Mouse (Mus musculus) yolk sac, embryonic 10.5 days (tissue): ENCODE results near the gene Ahnak2.
A peak's percentile ranks its signal among the peaks of the same experiment; 100 is the strongest.

Source experiments
- DNase-seq: peaks from one replicate; pipeline ENCODE4 v3.0.0-alpha.2; 2017; ENCODE audit warnings: low spot score

Gene Ahnak2

DNA sequence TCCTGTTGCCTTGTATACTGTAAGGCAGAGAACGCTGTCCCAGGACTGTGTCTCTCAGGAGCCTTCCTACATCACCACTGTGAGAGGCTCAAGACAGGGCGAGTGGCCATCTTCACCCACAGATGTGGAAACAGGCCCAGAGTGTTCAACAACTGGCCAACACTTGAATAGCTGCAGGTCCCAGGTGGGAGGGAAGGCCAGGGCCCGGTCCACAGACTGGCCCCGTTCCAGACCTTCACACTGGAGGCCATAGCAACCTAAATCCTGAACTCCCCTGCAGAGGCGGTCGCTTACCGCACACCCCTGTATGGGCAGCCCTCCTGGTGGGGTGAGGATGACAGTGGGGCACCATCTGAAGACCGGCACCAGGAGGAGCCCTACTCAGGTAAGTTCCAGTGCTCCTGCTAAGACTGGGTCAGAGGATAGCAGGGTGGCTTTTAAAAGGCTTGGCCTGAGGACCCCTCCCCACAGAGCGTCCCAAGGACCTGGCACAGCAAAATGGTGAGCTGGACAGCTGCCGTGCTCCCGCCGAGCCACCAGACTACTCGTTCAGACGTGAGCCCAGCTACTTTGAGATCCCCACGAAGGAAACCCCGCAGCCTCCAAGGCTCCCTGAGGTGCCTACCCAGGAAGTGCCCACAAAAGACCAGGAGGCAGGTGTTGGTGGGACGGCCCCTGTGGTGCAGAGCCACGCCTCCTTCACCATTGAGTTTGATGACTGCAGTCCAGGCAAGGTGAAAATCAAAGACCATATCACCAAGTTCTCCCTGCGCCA, 67.4 kb downstream of the Ahnak2 start:
- DNase-seq = no peak

DNA sequence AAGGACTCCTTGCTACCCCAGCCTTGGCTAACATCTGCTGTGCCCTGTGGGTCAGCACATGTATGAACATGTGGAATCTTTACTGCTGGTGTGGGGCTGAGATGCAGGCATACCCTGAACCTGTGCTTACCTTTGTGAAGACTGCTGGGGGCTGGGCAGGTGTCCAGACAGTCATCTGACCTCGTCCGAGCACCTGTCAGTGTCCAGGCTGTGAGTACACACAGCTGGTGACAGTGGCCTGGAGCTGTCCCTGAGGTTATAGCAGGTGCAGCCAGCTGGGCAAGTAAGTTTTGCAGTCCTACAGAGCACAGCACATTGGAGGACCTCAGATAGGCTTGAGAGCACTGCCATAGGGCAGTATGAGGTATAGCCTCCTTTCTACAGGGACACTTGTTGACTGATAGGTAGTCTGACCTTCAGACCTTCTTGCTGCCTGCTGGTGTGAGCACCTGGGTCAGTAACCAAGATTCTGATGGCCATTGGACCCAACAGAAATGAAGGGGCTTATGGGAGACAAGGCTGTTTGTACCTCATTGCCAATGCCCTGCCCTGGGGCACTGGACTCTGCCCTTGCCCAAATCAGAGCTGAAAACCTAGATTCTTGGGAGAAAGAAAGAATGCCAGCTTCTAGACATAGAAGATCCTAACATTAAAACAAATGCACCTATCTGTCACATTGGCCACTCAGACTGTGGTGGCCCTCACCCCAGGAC, 68.2 kb downstream of the Ahnak2 start:
- no peak for DNase-seq

DNA sequence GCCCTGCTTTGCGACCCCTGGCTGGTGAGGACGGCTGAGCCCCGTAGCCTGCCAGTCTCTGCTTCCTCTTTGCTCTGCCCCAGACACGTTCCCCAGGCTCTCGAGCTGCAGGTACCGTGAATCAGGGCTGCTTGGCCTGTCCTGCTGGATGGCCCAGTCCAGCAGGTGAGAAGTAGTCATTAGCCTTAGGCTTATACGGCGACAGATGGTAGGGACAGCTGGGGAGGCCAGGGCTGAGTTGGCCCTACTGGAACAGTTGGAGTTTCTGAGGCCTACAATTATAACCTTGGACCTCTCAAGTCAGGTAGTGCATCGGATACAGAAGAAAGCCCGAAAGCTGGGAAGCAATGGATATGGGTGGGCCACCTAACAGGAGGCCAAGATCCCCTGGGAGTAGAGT, 69.9 kb downstream of the Ahnak2 start:
- no peak for DNase-seq

DNA sequence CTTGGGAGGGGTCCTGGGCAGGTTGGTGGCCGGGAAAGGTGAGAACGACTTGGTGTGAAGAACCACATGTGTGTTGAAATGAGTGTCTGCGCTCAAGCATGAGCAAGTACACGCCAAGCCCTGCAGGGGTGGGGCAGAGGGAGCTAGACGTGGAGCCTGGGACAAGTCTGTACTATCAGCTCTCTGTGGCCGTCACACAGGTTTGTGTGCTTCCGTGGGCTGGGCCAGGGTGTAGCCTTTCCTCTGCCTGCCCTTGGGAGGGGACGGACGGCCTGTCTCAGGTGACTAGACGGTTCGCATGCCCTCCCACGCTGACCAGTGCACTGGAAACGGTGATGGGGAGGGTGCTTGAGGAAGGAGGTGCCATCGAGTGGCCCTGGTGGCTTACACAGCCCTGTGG, 71.6 kb downstream of the Ahnak2 start:
- DNase-seq = no peak

- no peak for DNase-seq
These were observed 74.7 kb downstream of the Ahnak2 start for GRCm38 (mm10) chr12:112727801-112728200.

GRCm38 (mm10) chr12:112724077-112724805, 78.2 kb downstream of the Ahnak2 start:
- peak; percentile 63 for DNase-seq

- no peak for DNase-seq
These were observed 79.0 kb downstream of the Ahnak2 start for GRCm38 (mm10) chr12:112723445-112723844.

DNA sequence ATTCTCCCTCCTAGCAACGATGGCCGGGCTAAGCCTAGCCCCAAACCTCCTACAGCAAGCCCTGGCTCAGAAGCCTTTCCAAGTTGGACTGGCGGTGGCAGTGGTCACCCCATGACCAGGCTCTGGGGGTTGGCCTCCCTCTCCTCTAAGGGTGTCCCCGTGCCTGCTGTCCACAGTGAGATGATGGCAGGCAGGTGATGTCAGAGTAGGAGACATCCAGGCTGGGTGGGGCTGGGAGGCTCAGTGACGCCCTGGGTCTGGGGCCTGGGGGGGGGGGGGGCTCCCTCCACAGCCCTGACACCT, 79.5 kb downstream of the Ahnak2 start:
- DNase-seq = no peak

GRCm38 (mm10) chr12:112722240-112723027, 80.0 kb downstream of the Ahnak2 start:
- peak; percentile 52 for DNase-seq
